Mouse (Mus musculus) liver, postnatal 0 days (tissue): ENCODE data around the gene Uchl4. TPM values are rescaled to one million over a fixed set of nuclear protein-coding genes. Genes with fewer than 3 reads are reported as not detected.

ENCODE experiments used
- ATAC-seq: fragments of 200-750 bp; cut with Nextera tagmentation; 2 replicates; pipeline ENCODE4 v1.8.0; 2017; ENCODE audit warnings: mild to moderate bottlenecking, moderate library complexity
- DNase-seq: peaks from one replicate; pipeline ENCODE4 v3.0.0-alpha.2; 2016
- H3K27ac ChIP-seq: fragments of 300-500 bp; sonication (generic); 2 replicates; pipeline ENCODE4 v1.5.1; 2014; ENCODE audit warnings: antibody characterized with exemption, moderate library complexity, mild to moderate bottlenecking, low read depth
- H3K27me3 ChIP-seq: fragments of 300-500 bp; sonication (generic); 2 replicates; pipeline ENCODE4 v1.6.1; 2014; ENCODE audit warnings: low read length, control low read depth, mixed read lengths; ENCODE audit not compliant: insufficient read depth
- H3K36me3 ChIP-seq: fragments of 300-500 bp; sonication (generic); replicated peaks from 2 replicates; pipeline ENCODE4 v1.6.1; 2014; ENCODE audit warnings: mild to moderate bottlenecking, control low read depth, low read length, moderate library complexity, mixed read lengths; ENCODE audit not compliant: insufficient read depth
- H3K4me1 ChIP-seq: fragments of 300-500 bp; sonication (generic); 2 replicates; pipeline ENCODE4 v1.6.1; 2014; ENCODE audit warnings: antibody characterized with exemption, mild to moderate bottlenecking, control low read depth; ENCODE audit not compliant: insufficient read depth
- H3K4me2 ChIP-seq: fragments of 300-500 bp; sonication (generic); 2 replicates; pipeline ENCODE4 v1.6.1; 2014; ENCODE audit warnings: low read depth, mild to moderate bottlenecking, low read length, moderate library complexity, mixed read lengths
- H3K4me3 ChIP-seq: fragments of 300-500 bp; sonication (generic); 2 replicates; pipeline ENCODE4 v1.5.1; 2014; ENCODE audit warnings: low read depth, low read length
- H3K9ac ChIP-seq: fragments of 300-500 bp; sonication (generic); replicated peaks from 2 replicates; pipeline ENCODE4 v1.6.1; 2014; ENCODE audit warnings: mild to moderate bottlenecking, moderate library complexity
- H3K9me3 ChIP-seq: fragments of 300-500 bp; sonication (generic); 2 replicates; pipeline ENCODE4 v1.6.1; 2016; ENCODE audit warnings: mild to moderate bottlenecking, control low read depth, low read length, mixed read lengths
- CTCF ChIP-seq: sonication (generic); IDR thresholded peaks from 2 replicates; pipeline ENCODE4 v1.5.1; 2016; ENCODE audit warnings: antibody characterized with exemption, low read depth
- EP300 ChIP-seq: IDR thresholded peaks from 2 replicates; pipeline ENCODE4 v1.6.1; 2016; ENCODE audit warnings: antibody characterized with exemption, low read depth, mild to moderate bottlenecking
- WGBS: fragments of 180-500 bp; shearing (Covaris S2); extraction: QIAGEN DNeasy Blood & Tissue Kit; methylation state at CpG from one replicate; pipeline ENCODE4 v1.1.7; 2014; ENCODE audit not compliant: insufficient replicate concordance; 5-methylcytosine and 5-hydroxymethylcytosine counted together
- microRNA-seq: library from miRNA; unstranded; fragments of <30 nt; microRNA quantifications from one replicate; pipeline ENCODE4, GENCODE M21; 2016
- polyA plus RNA-seq: library from polyadenylated mRNA; unstranded; fragments of >200 nt; fragmentation: Nextera tagmentation; extraction: Ambion mirVana; gene quantifications from 2 replicates; pipeline ENCODE4 v1.2.1, GENCODE M21; 2015

Uchl4 gene
- polyA plus RNA-seq, 1 experiment from 2014 or later, result 0.61 TPM

DNA sequence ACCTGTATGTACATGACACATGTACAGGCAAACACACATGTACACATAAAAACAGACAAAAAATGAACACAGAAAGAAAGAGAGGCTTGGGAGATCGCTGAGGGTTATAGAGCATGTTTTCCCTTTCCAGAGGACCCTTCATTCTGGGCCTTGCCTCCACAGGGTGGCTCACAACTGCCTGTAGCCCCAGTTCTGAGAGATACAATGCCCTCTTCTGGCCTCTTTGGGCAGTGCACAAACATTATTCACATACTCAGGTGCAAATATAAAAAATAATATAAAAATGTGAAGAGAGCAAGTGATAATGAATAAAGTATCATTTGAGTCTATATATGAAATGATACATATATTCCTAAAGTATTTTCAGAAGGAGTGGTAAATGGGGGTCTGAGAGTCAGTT is 39.9 kb downstream of the Uchl4 start:
- ATAC-seq, result no peak
- Histone ChIP-seq H3K9me3 (no peaks in the 10 kb centered on the region), H3K4me3 (no peak overlapping the region), H3K4me2 (no peak overlapping the region), H3K27ac (no peak overlapping the region), H3K27me3 (no peaks in the 10 kb centered on the region), H3K4me1 (no peaks in the 10 kb centered on the region), H3K36me3 (no peaks in the 10 kb centered on the region), H3K9ac (no peak overlapping the region)
- DNase-seq, result no peak
- WGBS, result 64% methylated on average over 1 of the region's 1 CpGs
- TF ChIP-seq EP300 (no peak), CTCF (peak; percentile 46)

- no peak overlapping the region for H3K4me2 ChIP-seq
- ATAC-seq (no peak), DNase-seq (peak; percentile 82)
- H3K9ac ChIP-seq, result no peak overlapping the region
- H3K4me3 ChIP-seq, result no peak overlapping the region
- no peaks in the 10 kb centered on the region for H3K36me3 ChIP-seq
- peak; percentile 85 for TF ChIP-seq CTCF
- TF ChIP-seq EP300, result no peak
- no peaks in the 10 kb centered on the region for H3K9me3 ChIP-seq
- H3K27me3 ChIP-seq, result no peaks in the 10 kb centered on the region
- WGBS, result 60% methylated on average over 8 of the region's 8 CpGs
- peaks cover 5% of the 10 kb centered on the region; the same call in 1 of the 2 replicates for H3K4me1 ChIP-seq
- H3K27ac ChIP-seq, result no peak overlapping the region
Observed at GRCm38 (mm10) chr9:64277706-64278105, 42.7 kb downstream of the Uchl4 start.

DNA sequence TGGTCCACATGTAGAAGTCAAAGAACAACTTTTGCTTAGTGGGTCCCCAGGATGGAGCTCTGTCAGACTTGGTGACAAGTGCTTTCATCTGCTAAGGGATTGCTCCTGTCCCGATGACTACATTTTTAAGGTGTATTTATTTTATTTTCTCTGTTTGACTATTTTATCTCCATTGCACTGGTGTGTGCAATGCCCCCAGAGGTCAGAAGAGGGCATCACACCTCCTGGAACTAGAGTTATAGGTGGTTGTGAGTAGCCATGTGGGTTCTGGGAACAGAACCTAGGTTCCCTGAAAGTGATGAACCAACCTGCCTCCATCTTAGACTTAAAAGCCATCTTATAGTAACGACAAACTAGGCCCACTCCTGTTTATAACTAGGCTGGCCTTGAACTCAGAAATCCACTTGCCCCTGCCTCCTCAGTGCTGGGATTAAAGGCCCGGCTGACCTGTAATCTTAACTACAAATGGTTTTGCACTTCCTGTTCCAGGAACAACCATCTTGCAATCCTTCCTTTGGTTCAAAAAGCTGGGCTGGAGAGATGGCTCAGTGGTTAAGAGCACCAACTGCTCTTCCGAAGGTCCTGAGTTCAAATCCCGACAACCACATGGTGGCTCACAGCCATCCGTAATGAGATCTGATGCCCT is 43.8 kb downstream of the Uchl4 start:
- Histone ChIP-seq H3K4me2 (no peak overlapping the region), H3K9me3 (no peaks in the 10 kb centered on the region), H3K27ac (no peak overlapping the region), H3K27me3 (no peaks in the 10 kb centered on the region), H3K4me3 (no peak overlapping the region), H3K4me1 (peaks cover 5% of the 10 kb centered on the region), H3K36me3 (no peaks in the 10 kb centered on the region), H3K9ac (no peak overlapping the region)
- DNase-seq (no peak), ATAC-seq (no peak)
- TF ChIP-seq EP300 (no peak), CTCF (peak; percentile 31)
- whole genome bisulfite sequencing, result 88% methylated on average over 6 of the region's 6 CpGs

- peak; percentile 95 for ATAC-seq
- H3K9ac ChIP-seq, result peak within 1 kb of the TSS; percentile 91
- no peaks in the 10 kb centered on the region for H3K27me3 ChIP-seq
- H3K9me3 ChIP-seq, result no peaks in the 10 kb centered on the region
- no peaks in the 10 kb centered on the region for H3K36me3 ChIP-seq
- H3K4me3 ChIP-seq, result peak within 1 kb of the TSS; percentile 78
- peak within 1 kb of the TSS; percentile 77 for H3K4me2 ChIP-seq
- peaks cover 5% of the 10 kb centered on the region for H3K4me1 ChIP-seq
- H3K27ac ChIP-seq, result peak within 1 kb of the TSS; percentile 81
- DNase-seq, result peak; percentile 97
- WGBS, result 2% methylated on average over 46 of the region's 46 CpGs
- TF ChIP-seq CTCF (no peak), EP300 (peak; percentile 88)
Observed at GRCm38 (mm10) chr9:64281105-64281780, 46.2 kb downstream of the Uchl4 start, which contains the start of gene Tipin. Gene Tipin, plus strand, starts transcription at chr9:64281581.

DNA sequence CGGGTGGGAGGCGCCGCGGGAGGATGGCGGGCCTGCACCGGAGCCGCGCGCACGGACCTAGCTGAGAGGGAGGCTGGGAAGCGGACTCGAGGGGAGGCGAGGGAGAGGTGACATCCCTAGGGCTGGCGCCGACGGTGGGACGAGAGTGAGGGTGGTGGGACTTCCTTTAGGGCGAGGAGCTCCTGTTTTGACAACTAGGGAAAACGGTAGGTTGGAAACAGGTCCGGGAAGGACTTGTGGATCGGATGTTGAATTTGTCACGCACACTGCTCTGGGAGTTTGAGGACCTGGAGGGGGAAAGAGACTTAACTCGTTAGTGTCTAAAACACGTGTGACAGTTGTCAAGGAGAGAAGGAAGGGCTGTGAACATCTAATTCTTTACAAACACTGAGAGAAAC is 46.8 kb downstream of the Uchl4 start:
- Histone ChIP-seq H3K9ac (peak overlapping the region; percentile 91), H3K4me3 (peak overlapping the region; percentile 78), H3K27ac (peak overlapping the region; percentile 81), H3K36me3 (no peaks in the 10 kb centered on the region), H3K27me3 (no peaks in the 10 kb centered on the region), H3K9me3 (no peaks in the 10 kb centered on the region), H3K4me1 (peaks cover 5% of the 10 kb centered on the region), H3K4me2 (peak overlapping the region; percentile 77)
- TF ChIP-seq CTCF, result no peak
- no peak for TF ChIP-seq EP300
- WGBS, result under 1% methylated on average over 23 of the region's 24 CpGs
- DNase-seq, result no peak
- peak; percentile 87 for ATAC-seq

GRCm38 (mm10) chr9:64282404-64282987 is 47.5 kb downstream of the Uchl4 start:
- Histone ChIP-seq H3K4me2 (peak overlapping the region; percentile 77), H3K4me1 (peaks cover 5% of the 10 kb centered on the region), H3K9me3 (no peaks in the 10 kb centered on the region), H3K27ac (no peak overlapping the region), H3K27me3 (no peaks in the 10 kb centered on the region), H3K36me3 (no peaks in the 10 kb centered on the region), H3K4me3 (peak overlapping the region; percentile 78), H3K9ac (peak overlapping the region; percentile 91)
- no peak for TF ChIP-seq EP300
- TF ChIP-seq CTCF, result no peak
- no peak for ATAC-seq
- 20% methylated on average over 5 of the region's 5 CpGs for WGBS
- DNase-seq, result no peak

Small RNA genes lying within 50 kb of the gene (microRNA-seq; reads per million reads assigned to microRNA genes)
- not detected for gene Gm24106

Other genes with a start within 250 kb of the Uchl4 start
- gene Smad6, start 213.1 kb upstream of the Uchl4 start, polyA plus RNA-seq, result 1.8 and 2.9 TPM in 2 replicates
- gene Lctl, start 118.1 kb upstream of the Uchl4 start, polyA plus RNA-seq, result not detected in 2 replicates
- 2.7 and 4.1 TPM in 2 replicates for gene Zwilch, start 62.1 kb upstream of the Uchl4 start, polyA plus RNA-seq
- gene Rpl4, start 61.8 kb upstream of the Uchl4 start, polyA plus RNA-seq, result 600 and 612 TPM in 2 replicates
- gene Snapc5, start 55.9 kb upstream of the Uchl4 start, polyA plus RNA-seq, result 12.7 and 14.8 TPM in 2 replicates
- 27.5 and 28.9 TPM in 2 replicates for gene Map2k1, start 18.4 kb downstream of the Uchl4 start, polyA plus RNA-seq
- 104 and 109 TPM in 2 replicates for gene Tipin, start 46.4 kb downstream of the Uchl4 start, polyA plus RNA-seq
- 3.7 and 5.1 TPM in 2 replicates for gene Dis3l, start 106.1 kb downstream of the Uchl4 start, polyA plus RNA-seq
- 0.11 and 0.15 TPM in 2 replicates for gene Megf11, start 150.4 kb downstream of the Uchl4 start, polyA plus RNA-seq